Mouse (Mus musculus) kidney, embryonic 15.5 days (tissue): ENCODE data around the gene Fam217b. TPM values are rescaled to one million over a fixed set of nuclear protein-coding genes. Genes with fewer than 3 reads are reported as not detected.

Source experiments
- ATAC-seq: fragments of 200-750 bp; cut with Nextera tagmentation; replicated peaks from 2 replicates; pipeline ENCODE4 v1.8.0; 2017; ENCODE audit warnings: moderate TSS enrichment; ENCODE audit not compliant: low FRiP score
- H3K27ac ChIP-seq: fragments of 300-500 bp; sonication (generic); 2 replicates; pipeline ENCODE4 v1.5.1; 2015; ENCODE audit warnings: mild to moderate bottlenecking, inconsistent platforms
- H3K27me3 ChIP-seq: fragments of 300-500 bp; sonication (generic); 2 replicates; pipeline ENCODE4 v1.6.1; 2015; ENCODE audit warnings: inconsistent platforms
- H3K36me3 ChIP-seq: fragments of 300-500 bp; sonication (generic); 2 replicates; pipeline ENCODE4 v1.6.1; 2015; ENCODE audit warnings: inconsistent platforms
- H3K4me1 ChIP-seq: fragments of 300-500 bp; sonication (generic); 2 replicates; pipeline ENCODE4 v1.6.1; 2015; ENCODE audit warnings: inconsistent platforms
- H3K4me2 ChIP-seq: fragments of 300-500 bp; sonication (generic); 2 replicates; pipeline ENCODE4 v1.6.1; 2015; ENCODE audit warnings: moderate library complexity, mild to moderate bottlenecking, inconsistent platforms
- H3K4me3 ChIP-seq: fragments of 300-500 bp; sonication (generic); replicated peaks from 2 replicates; pipeline ENCODE4 v1.5.1; 2015; ENCODE audit warnings: mild to moderate bottlenecking, inconsistent platforms
- H3K9ac ChIP-seq: fragments of 300-500 bp; sonication (generic); 2 replicates; pipeline ENCODE4 v1.6.1; 2015; ENCODE audit warnings: mild to moderate bottlenecking, inconsistent platforms
- H3K9me3 ChIP-seq: fragments of 300-500 bp; sonication (generic); replicated peaks from 2 replicates; pipeline ENCODE4 v1.6.1; 2016; ENCODE audit warnings: inconsistent platforms
- WGBS: fragments of 180-500 bp; shearing (Covaris S2); methylation state at CpG from one replicate; pipeline ENCODE4 v1.1.7; 2015; ENCODE audit warnings: mixed read lengths; 5-methylcytosine and 5-hydroxymethylcytosine counted together
- polyA plus RNA-seq: library from polyadenylated mRNA; unstranded; fragments of >200 nt; fragmentation: Nextera tagmentation; extraction: Ambion mirVana; gene quantifications from 2 replicates; pipeline ENCODE4 v1.2.1, GENCODE M21; 2015

The Fam217b gene
- 4.1 and 5.5 TPM in 2 replicates for polyA plus RNA-seq

DNA sequence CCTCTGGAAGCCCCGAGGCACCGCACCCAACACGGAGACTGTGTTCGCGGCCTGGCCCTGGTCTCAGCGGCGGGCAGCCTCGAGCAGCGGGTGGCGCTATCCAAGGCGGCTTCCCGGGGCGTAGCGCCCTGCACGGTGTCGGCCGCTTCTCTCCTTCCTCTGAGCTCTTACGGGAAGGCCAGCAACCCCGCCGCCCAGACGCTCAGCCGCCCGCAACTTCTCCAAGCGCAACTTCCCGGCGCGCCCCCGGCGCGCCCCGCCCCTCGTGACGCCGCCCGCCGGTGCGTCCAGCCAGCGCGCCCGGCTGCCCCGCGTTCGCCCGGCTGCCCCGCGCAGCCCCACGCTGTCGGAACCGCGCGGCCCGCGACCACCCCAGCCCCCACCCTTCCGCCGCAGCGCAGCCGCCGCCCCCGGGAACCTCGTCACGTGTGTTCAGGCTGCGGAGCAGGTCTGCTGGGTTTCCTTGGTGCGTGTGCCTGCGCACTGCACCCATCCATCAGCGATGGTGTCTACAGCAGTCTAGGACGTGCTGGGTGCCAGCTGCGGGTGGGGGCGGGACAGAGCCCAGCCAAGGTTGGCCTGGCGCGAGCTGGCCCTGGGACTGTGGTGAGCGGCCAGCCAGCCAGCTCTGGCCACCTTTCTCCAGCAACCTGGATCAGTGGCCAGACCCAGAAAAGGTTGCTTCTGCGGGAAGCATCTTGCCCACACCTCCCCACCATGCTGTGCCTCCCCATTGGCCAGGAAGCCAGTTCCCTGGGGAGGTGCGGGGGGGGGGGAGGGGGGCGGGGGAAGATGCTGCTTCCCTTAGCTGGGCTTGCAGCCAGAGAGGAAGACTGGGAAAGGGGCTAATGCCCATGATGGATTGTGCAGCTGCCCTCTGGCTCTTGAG lies at the start of gene Fam217b, which contains the start of gene Ppp1r3d:
Gene Fam217b (plus strand): TSS at position 264 of the 889 bp plus-strand sequence.
Gene Ppp1r3d (minus strand): TSS at position 212 of the 889 bp plus-strand sequence.
- Histone ChIP-seq H3K9ac (peak within 1 kb of the TSS; percentile 58), H3K4me3 (peak within 1 kb of the TSS; percentile 76), H3K9me3 (no peaks in the 10 kb centered on the region), H3K4me2 (peak within 1 kb of the TSS; percentile 98), H3K36me3 (peaks cover 11% of the 10 kb centered on the region), H3K27me3 (peaks cover 15% of the 10 kb centered on the region), H3K27ac (peak within 1 kb of the TSS; percentile 70), H3K4me1 (peaks cover 37% of the 10 kb centered on the region)
- WGBS: under 1% methylated on average over 70 of the region's 74 CpGs
- peak; percentile 88 for ATAC-seq

GRCm38 (mm10) chr2:178407053-178407815 lies 7.1 kb upstream of the Fam217b start, which contains the start of gene Sycp2:
Gene Sycp2 (minus strand): TSS chr2:178407685.
- no peaks in the 10 kb centered on the region for H3K9me3 ChIP-seq
- H3K36me3 ChIP-seq: no peaks in the 10 kb centered on the region
- ATAC-seq: peak; percentile 33
- H3K4me2 ChIP-seq: no peak within 1 kb of the TSS
- H3K4me1 ChIP-seq: 0 out of 2 replicates have a peak, but pooled peaks cover 3% of the 10 kb centered on the region
- no peak within 1 kb of the TSS for H3K9ac ChIP-seq
- H3K4me3 ChIP-seq: no peak within 1 kb of the TSS
- no peak within 1 kb of the TSS for H3K27ac ChIP-seq
- peaks cover 11% of the 10 kb centered on the region for H3K27me3 ChIP-seq
- WGBS: 82% methylated on average over 52 of the region's 52 CpGs

DNA sequence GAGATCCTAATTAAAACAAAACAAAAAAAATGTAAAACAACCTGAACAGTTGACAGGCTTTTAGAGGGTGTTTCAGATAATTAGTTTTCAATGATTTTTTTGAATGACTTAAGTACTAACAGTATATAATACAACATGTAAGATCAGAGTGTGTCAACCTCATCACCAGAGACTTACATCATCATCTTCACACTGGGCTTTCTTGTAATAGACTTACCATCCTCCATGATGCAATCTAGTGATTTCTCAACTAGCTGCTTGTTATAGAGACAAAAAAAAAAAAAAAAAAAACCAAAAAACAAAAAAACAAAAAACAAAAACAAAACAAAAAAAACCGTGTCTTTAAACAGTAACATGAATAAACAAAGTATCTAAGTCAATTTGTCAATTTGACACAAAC lies 5.3 kb upstream of the Fam217b start:
- 42% methylated on average over 1 of the region's 1 CpGs for WGBS
- no peak overlapping the region for H3K4me2 ChIP-seq
- peaks cover 22% of the 10 kb centered on the region for H3K27me3 ChIP-seq
- H3K9ac ChIP-seq: no peak overlapping the region
- peaks cover 20% of the 10 kb centered on the region for H3K4me1 ChIP-seq
- no peaks in the 10 kb centered on the region for H3K36me3 ChIP-seq
- no peak for ATAC-seq
- no peak overlapping the region for H3K4me3 ChIP-seq
- H3K9me3 ChIP-seq: no peaks in the 10 kb centered on the region
- no peak overlapping the region for H3K27ac ChIP-seq

- Histone ChIP-seq H3K9me3 (no peaks in the 10 kb centered on the region), H3K4me2 (no peak overlapping the region), H3K27me3 (peaks cover 22% of the 10 kb centered on the region), H3K4me3 (no peak overlapping the region), H3K27ac (no peak overlapping the region), H3K9ac (no peak overlapping the region), H3K36me3 (no peaks in the 10 kb centered on the region), H3K4me1 (peaks cover 29% of the 10 kb centered on the region)
- no peak for ATAC-seq
- 85% methylated on average over 6 of the region's 6 CpGs for WGBS
Observed at GRCm38 (mm10) chr2:178410286-178410685, 4.0 kb upstream of the Fam217b start.

DNA sequence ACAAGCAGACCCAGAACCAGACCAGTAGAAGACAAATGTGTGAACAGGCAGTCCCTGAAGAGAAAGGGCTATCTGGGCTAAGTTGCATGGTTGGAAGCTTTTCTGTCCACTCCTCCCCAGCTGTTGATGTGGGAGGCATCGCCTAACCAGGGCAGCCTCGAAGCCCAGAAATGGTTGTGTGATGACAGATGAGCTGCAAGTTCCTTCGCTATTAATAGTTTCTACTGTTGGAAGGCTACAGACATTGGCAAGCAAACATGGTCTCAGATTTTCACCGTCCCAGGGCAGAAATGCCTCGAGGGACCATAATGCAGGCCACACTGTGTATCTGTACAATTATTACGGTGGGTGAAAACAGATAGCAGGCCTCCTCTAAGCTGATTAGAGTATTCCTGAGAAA lies 1.7 kb upstream of the Fam217b start:
- Histone ChIP-seq H3K27ac (no peak overlapping the region), H3K9me3 (no peaks in the 10 kb centered on the region), H3K4me3 (no peak overlapping the region), H3K36me3 (no peaks in the 10 kb centered on the region), H3K27me3 (peaks cover 15% of the 10 kb centered on the region), H3K4me2 (no peak overlapping the region), H3K9ac (no peak overlapping the region), H3K4me1 (peaks cover 37% of the 10 kb centered on the region)
- ATAC-seq: no peak
- 39% methylated on average over 6 of the region's 6 CpGs for whole genome bisulfite sequencing

DNA sequence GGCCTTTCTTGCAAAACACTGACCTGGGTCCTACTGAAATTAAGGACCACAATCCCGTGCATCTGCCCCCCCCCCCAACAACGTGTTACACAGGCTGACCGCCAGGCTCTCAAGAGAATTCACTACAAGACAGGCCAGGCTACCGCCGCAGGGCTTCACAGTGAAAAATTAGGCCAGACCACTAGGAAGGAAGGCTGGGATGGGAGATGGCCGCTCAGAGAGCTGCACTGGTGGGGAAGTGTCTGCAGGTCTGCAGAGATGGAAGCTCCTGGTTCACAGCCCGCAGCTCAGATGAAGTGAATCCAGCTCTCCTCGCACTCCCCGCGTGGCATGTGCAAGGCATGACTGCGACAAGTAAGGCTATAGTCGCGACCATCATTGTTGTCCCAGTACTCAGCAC lies 1.2 kb upstream of the Fam217b start:
- H3K36me3 ChIP-seq: peaks cover 4% of the 10 kb centered on the region
- H3K27me3 ChIP-seq: peaks cover 15% of the 10 kb centered on the region
- 58% methylated on average over 13 of the region's 13 CpGs for WGBS
- no peak overlapping the region for H3K27ac ChIP-seq
- no peaks in the 10 kb centered on the region for H3K9me3 ChIP-seq
- H3K4me1 ChIP-seq: peaks cover 37% of the 10 kb centered on the region
- H3K9ac ChIP-seq: no peak overlapping the region
- ATAC-seq: no peak
- H3K4me2 ChIP-seq: peak overlapping the region; percentile 98
- H3K4me3 ChIP-seq: peak overlapping the region; percentile 76

DNA sequence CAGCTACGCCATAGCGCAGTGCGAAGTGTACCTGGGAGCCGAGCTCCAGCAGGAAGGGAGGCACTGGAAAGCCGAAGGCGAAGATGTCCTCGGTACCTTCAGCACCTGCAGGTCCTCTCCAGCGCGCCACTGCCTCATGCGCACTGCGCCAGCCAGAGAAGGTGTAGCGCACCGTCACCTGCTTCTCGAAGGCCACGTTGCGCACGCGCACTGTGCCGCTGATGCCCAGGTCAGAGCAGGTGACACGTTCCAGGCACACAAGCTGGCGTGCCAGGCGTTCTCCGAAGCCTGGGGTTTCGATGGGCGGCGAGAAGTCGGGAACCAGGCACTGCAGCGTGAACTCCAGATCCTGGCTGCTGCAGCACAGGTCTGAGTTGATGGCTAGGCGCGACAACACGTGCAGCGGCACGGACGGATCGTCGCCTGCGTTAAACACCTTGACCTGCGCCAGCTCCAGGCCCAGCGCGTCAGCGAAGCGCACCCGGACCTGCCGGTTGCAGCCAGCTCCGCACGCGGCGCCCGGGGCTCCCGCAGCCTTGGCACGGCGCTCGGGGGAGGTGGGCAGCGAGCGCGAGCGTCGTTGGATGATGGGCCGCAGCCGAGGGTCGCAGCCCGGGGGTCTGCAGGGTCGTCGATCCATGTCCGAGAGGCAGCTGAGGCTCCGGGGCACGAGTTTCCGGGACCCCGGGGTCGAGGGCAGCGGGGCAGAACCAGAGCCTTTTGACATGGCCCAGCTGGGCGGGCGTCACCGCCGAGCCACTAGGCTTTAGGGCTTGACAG lies 653 bp upstream of the Fam217b start:
- no peaks in the 10 kb centered on the region for H3K9me3 ChIP-seq
- ATAC-seq: peak; percentile 27
- peak overlapping the region; percentile 76 for H3K4me3 ChIP-seq
- H3K36me3 ChIP-seq: peaks cover 7% of the 10 kb centered on the region
- peak overlapping the region; percentile 70; the same call in 1 of the 2 replicates for H3K27ac ChIP-seq
- H3K4me2 ChIP-seq: peak overlapping the region; percentile 98
- peak overlapping the region; percentile 58 for H3K9ac ChIP-seq
- WGBS: 13% methylated on average over 75 of the region's 75 CpGs
- peaks cover 15% of the 10 kb centered on the region for H3K27me3 ChIP-seq
- peaks cover 37% of the 10 kb centered on the region for H3K4me1 ChIP-seq

DNA sequence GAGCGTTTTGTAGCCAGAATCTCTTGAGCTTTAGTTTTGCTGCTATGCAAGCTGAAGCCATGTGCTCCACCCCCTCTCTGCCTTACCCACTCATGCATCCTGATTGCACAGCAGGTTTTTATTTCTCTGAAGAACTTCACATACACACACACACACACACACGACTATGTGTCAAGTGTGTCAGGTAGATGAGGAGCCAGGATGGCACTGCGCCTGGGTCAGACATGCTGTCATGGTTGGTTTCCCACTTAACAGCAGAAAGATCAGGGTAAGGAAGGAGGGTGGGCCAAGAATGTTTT lies 775 bp downstream of the Fam217b start:
- no peaks in the 10 kb centered on the region for H3K9me3 ChIP-seq
- H3K27me3 ChIP-seq: peaks cover 15% of the 10 kb centered on the region
- 14% methylated on average over 3 of the region's 3 CpGs for WGBS
- no peak overlapping the region for H3K9ac ChIP-seq
- H3K4me3 ChIP-seq: peak overlapping the region; percentile 76
- H3K36me3 ChIP-seq: peaks cover 11% of the 10 kb centered on the region
- no peak overlapping the region for H3K27ac ChIP-seq
- peaks cover 37% of the 10 kb centered on the region for H3K4me1 ChIP-seq
- peak overlapping the region; percentile 98 for H3K4me2 ChIP-seq
- no peak; the same call in 1 of the 2 replicates for ATAC-seq

DNA sequence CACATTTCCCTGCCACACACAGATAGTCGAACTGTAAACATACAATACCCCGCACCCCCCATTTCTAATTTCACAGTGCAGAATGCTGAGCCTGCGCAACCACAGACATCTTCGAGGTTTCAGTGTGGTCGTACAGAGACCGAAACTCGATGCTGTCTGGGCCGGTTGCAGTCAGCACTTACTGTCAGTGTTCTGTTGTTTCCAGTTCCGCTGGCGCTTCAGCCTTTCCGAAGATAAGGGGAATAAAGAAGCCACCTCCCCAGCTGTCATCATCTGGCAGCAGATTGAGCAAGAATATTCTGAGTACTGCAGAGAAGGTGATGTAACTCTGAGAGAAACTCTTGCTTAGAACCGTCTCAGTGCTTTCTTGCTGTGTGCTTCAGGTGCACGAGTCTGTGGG lies 2.1 kb downstream of the Fam217b start:
- H3K27me3 ChIP-seq: peaks cover 15% of the 10 kb centered on the region
- H3K4me2 ChIP-seq: no peak overlapping the region
- H3K36me3 ChIP-seq: peaks cover 16% of the 10 kb centered on the region
- H3K4me1 ChIP-seq: peaks cover 36% of the 10 kb centered on the region
- 65% methylated on average over 13 of the region's 13 CpGs for WGBS
- no peak overlapping the region for H3K4me3 ChIP-seq
- H3K9ac ChIP-seq: no peak overlapping the region
- no peaks in the 10 kb centered on the region for H3K9me3 ChIP-seq
- no peak overlapping the region for H3K27ac ChIP-seq
- no peak for ATAC-seq

DNA sequence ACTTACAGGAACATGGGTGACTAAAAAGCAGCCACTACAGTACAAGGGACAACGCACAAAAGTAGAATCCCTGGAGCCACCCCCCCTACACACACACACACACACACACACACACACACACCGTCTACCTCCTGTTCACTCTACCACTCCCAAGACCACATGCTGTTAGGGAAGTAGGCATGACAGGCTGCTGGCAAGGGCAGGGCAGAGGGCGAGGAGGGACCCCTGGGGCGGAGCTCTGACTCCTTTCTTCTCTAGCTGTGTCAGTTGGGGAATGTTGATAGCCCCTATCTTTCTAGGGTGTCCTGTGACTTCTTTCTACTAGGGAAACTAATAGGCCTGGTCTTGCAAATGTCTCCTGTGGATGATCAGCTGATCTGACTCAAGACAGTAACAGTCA lies 2.6 kb downstream of the Fam217b start:
- Histone ChIP-seq H3K27me3 (peaks cover 15% of the 10 kb centered on the region), H3K9me3 (no peaks in the 10 kb centered on the region), H3K36me3 (peaks cover 16% of the 10 kb centered on the region), H3K4me3 (no peak overlapping the region), H3K4me2 (no peak overlapping the region), H3K4me1 (peaks cover 38% of the 10 kb centered on the region), H3K9ac (no peak overlapping the region), H3K27ac (no peak overlapping the region)
- 73% methylated on average over 4 of the region's 4 CpGs for WGBS
- no peak for ATAC-seq

GRCm38 (mm10) chr2:178420576-178420975 lies 6.3 kb downstream of the Fam217b start:
- Histone ChIP-seq H3K4me1 (peaks cover 9% of the 10 kb centered on the region), H3K9me3 (no peaks in the 10 kb centered on the region), H3K27me3 (no peaks in the 10 kb centered on the region), H3K36me3 (peaks cover 16% of the 10 kb centered on the region), H3K4me2 (no peak overlapping the region), H3K4me3 (no peak overlapping the region), H3K27ac (no peak overlapping the region), H3K9ac (no peak overlapping the region)
- ATAC-seq: no peak
- 81% methylated on average over 9 of the region's 9 CpGs for WGBS
